Mouse (Mus musculus) lung, postnatal 0 days (tissue): ENCODE measurements around the gene Sumf1. TPM values are rescaled to one million over a fixed set of nuclear protein-coding genes. Genes with fewer than 3 reads are reported as not detected.

Source experiments
- ATAC-seq: fragments of 200-750 bp; cut with Nextera tagmentation; 2 replicates; pipeline ENCODE4 v1.8.0; 2017; ENCODE audit warnings: moderate library complexity
- DNase-seq: peaks from one replicate; pipeline ENCODE4 v3.0.0-alpha.2; 2016; ENCODE audit warnings: low spot score
- H3K27ac ChIP-seq: fragments of 300-500 bp; sonication (generic); 2 replicates; pipeline ENCODE4 v1.5.1; 2014; ENCODE audit warnings: antibody characterized with exemption, mild to moderate bottlenecking, low read length, mixed read lengths
- H3K27me3 ChIP-seq: fragments of 300-500 bp; sonication (generic); replicated peaks from 2 replicates; pipeline ENCODE4 v1.6.1; 2014; ENCODE audit warnings: low read length, mixed read lengths; ENCODE audit not compliant: insufficient read depth
- H3K36me3 ChIP-seq: fragments of 300-500 bp; sonication (generic); 2 replicates; pipeline ENCODE4 v1.6.1; 2014; ENCODE audit warnings: low read length, mixed read lengths; ENCODE audit not compliant: insufficient read depth
- H3K4me1 ChIP-seq: fragments of 300-500 bp; sonication (generic); 2 replicates; pipeline ENCODE4 v1.6.1; 2014; ENCODE audit warnings: antibody characterized with exemption, low read depth, low read length, mixed read lengths; ENCODE audit not compliant: insufficient read depth
- H3K4me2 ChIP-seq: fragments of 300-500 bp; sonication (generic); replicated peaks from 2 replicates; pipeline ENCODE4 v1.6.1; 2014; ENCODE audit warnings: low read depth, mild to moderate bottlenecking, low read length, moderate library complexity, mixed read lengths
- H3K4me3 ChIP-seq: fragments of 300-500 bp; sonication (generic); 2 replicates; pipeline ENCODE4 v1.5.1; 2014; ENCODE audit warnings: low read depth, low read length
- H3K9ac ChIP-seq: fragments of 300-500 bp; sonication (generic); replicated peaks from 2 replicates; pipeline ENCODE4 v1.6.1; 2014; ENCODE audit warnings: low read depth, mild to moderate bottlenecking
- H3K9me3 ChIP-seq: fragments of 300-500 bp; sonication (generic); 2 replicates; pipeline ENCODE4 v1.6.1; 2016; ENCODE audit warnings: low read length, mixed read lengths
- CTCF ChIP-seq: IDR thresholded peaks from 2 replicates; pipeline ENCODE4 v1.5.1; 2016; ENCODE audit warnings: antibody characterized with exemption, mild to moderate bottlenecking
- EP300 ChIP-seq: IDR thresholded peaks from 2 replicates; pipeline ENCODE4 v1.6.1; 2016; ENCODE audit warnings: antibody characterized with exemption, mild to moderate bottlenecking, control low read depth
- WGBS: fragments of 180-500 bp; shearing (Covaris S2); extraction: QIAGEN DNeasy Blood & Tissue Kit; methylation state at CpG from one replicate; pipeline ENCODE4 v1.1.7; 2014; 5-methylcytosine and 5-hydroxymethylcytosine counted together
- polyA plus RNA-seq: library from polyadenylated mRNA; unstranded; fragments of >200 nt; fragmentation: Nextera tagmentation; extraction: Ambion mirVana; gene quantifications from 2 replicates; pipeline ENCODE4 v1.2.1, GENCODE M21; 2015

Gene Sumf1
- polyA plus RNA-seq, 1 experiment from 2014 or later, result 33.4 TPM

DNA sequence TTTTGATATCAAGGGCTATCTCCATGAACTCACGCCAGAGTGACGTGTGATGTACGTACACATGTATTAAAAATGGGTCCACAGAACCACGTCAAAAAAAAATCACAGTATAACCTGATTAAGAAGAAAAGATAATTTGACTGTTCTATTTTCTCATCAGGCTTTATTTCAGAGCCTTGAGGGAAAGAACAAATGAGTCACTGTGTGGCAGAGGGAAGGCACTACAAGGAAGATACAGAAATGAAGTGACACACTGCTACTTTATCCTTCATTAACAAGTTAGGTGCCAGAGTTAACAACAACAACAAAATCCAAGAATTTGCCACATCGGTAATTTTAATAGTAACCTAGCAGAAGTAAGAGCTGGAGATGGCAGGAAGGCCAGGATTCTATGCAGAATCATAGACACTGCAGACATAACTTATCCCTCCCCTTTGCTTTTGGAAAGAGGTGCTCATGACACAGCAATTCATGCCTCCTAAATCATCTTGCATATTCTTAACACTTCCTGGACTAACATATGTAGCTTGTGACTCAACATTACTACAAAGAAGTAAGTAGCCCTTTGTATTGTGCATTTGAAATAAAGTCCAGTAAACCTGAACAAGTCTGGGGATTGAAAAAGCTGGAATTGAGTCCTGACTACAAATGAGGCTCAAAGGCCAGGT, 53.0 kb downstream of the Sumf1 start:
- WGBS, result 93% methylated on average over 5 of the region's 5 CpGs
- Histone ChIP-seq H3K4me3 (no peak overlapping the region), H3K27ac (no peak overlapping the region), H3K9me3 (no peaks in the 10 kb centered on the region), H3K4me1 (no peaks in the 10 kb centered on the region), H3K4me2 (no peak overlapping the region), H3K9ac (no peak overlapping the region), H3K27me3 (no peaks in the 10 kb centered on the region), H3K36me3 (no peaks in the 10 kb centered on the region)
- TF ChIP-seq CTCF (no peak), EP300 (no peak)
- no peak for ATAC-seq
- no peak for DNase-seq

DNA sequence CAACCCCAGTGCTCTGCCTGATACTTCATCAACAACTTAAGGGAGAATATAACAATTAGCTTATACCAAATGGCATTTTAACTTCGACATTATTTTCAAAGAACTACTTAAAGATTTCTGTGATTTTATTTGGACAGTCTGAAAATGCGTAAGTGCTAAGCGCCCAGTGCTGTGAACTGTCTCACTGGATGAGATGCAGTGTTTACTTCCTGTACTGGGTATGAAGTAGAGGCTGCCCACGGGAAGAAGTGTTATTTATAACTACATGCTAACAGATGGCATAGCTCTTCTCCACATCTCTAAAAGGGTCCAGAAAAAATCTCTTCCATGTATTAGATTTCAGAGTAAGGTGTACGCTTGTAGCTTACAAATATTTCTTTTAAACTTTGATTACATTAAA, 54.7 kb downstream of the Sumf1 start:
- no peaks in the 10 kb centered on the region for H3K9me3 ChIP-seq
- H3K9ac ChIP-seq, result no peak overlapping the region
- no peak overlapping the region for H3K4me2 ChIP-seq
- H3K36me3 ChIP-seq, result no peaks in the 10 kb centered on the region
- WGBS, result 71% methylated on average over 5 of the region's 5 CpGs
- no peak for ATAC-seq
- H3K4me1 ChIP-seq, result no peaks in the 10 kb centered on the region
- no peak for TF ChIP-seq EP300
- no peak for TF ChIP-seq CTCF
- H3K27me3 ChIP-seq, result no peaks in the 10 kb centered on the region
- no peak overlapping the region for H3K27ac ChIP-seq
- no peak for DNase-seq
- H3K4me3 ChIP-seq, result no peak overlapping the region

DNA sequence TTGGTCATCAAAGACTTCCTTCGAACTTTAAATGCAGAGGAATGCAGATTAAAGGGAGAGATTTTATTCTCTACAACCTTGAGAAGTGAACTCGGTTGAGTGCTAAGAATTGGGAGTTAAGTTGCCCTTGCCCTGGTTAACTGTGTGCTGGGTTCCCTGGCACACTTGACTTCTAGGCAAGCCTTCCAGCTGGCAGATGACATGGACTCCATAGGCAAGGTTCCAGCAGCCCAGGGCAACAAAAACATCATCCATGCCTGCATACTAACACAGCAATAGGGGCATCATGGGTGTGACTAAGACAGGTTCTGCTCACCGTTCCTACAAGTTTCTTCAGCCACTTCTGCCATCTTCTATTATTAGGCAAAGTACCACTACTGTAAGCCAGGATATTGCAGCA, 58.8 kb downstream of the Sumf1 start:
- H3K9ac ChIP-seq, result no peak overlapping the region
- no peak for DNase-seq
- no peak overlapping the region for H3K4me2 ChIP-seq
- TF ChIP-seq EP300, result no peak
- no peak for TF ChIP-seq CTCF
- no peak overlapping the region for H3K27ac ChIP-seq
- H3K4me1 ChIP-seq, result no peaks in the 10 kb centered on the region
- no peak for ATAC-seq
- no peaks in the 10 kb centered on the region for H3K27me3 ChIP-seq
- no peaks in the 10 kb centered on the region for H3K9me3 ChIP-seq
- WGBS, result 73% methylated on average over 3 of the region's 3 CpGs
- no peak overlapping the region for H3K4me3 ChIP-seq
- no peaks in the 10 kb centered on the region for H3K36me3 ChIP-seq

DNA sequence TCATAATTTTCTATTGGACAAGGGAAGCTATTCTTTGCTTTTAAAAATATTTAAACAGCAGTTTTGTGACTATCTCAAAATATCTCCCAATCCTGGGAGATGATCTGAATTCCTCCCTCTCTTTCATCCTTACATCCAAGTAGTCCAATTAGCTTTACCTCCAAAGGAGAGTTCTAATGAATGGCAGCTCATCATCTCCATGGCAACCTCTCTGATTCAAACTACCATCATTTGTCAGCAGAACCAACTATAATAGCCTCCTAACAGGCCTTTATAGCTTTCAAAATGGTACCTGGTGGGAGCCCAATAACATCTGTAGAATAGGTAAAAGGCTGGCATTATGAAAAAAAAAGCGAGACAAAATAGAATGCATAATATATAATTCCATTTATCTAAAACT, 59.9 kb downstream of the Sumf1 start:
- H3K4me1 ChIP-seq, result no peaks in the 10 kb centered on the region
- no peak overlapping the region for H3K27ac ChIP-seq
- DNase-seq, result no peak
- TF ChIP-seq CTCF (no peak), EP300 (no peak)
- H3K9me3 ChIP-seq, result no peaks in the 10 kb centered on the region
- H3K4me2 ChIP-seq, result no peak overlapping the region
- 86% methylated on average over 1 of the region's 1 CpGs for WGBS
- H3K9ac ChIP-seq, result no peak overlapping the region
- H3K36me3 ChIP-seq, result no peaks in the 10 kb centered on the region
- ATAC-seq, result no peak
- H3K27me3 ChIP-seq, result no peaks in the 10 kb centered on the region
- no peak overlapping the region for H3K4me3 ChIP-seq

DNA sequence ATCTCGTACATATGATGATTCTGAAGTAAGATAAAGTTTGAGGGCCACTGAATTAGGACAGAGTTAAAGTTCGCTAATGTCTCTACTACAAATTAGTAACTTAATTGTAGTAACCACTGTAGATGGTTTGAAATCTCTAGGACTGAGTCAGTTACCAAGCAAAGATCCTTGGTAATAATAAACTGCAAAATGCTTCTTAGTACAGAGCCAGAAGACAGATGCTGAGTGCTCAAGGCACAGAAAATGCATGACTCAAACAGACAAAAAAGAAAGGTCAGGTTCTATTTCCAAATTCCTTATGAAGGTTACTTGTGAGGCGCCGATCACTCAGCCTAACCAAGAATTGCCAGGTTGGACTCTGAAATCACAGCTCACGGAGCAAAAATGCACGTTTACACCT, 67.5 kb downstream of the Sumf1 start:
- no peak overlapping the region for H3K4me2 ChIP-seq
- ATAC-seq, result no peak
- no peaks in the 10 kb centered on the region for H3K36me3 ChIP-seq
- no peaks in the 10 kb centered on the region for H3K4me1 ChIP-seq
- no peak for DNase-seq
- no peak overlapping the region for H3K9ac ChIP-seq
- no peak overlapping the region for H3K4me3 ChIP-seq
- WGBS, result 89% methylated on average over 6 of the region's 6 CpGs
- TF ChIP-seq CTCF (no peak), EP300 (no peak)
- H3K27me3 ChIP-seq, result no peaks in the 10 kb centered on the region
- no peak overlapping the region for H3K27ac ChIP-seq
- H3K9me3 ChIP-seq, result no peaks in the 10 kb centered on the region

DNA sequence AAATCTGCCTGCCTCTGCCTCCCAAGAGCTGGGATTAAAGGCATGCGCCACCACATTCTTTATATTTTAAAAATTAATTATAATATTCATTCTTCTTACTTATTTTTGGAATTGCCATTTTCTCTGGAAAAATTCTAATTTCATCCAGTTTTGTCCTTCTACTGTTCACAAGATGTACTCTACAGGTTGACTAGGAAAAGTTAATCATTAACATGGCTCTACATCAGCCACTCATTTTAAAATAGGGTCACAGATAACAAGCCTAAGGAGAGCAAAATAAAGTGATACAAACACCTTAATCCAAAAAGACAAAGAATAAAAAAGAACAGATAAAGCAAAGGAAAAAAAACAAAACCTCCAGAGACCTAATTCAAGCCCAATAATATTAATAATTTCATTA, 70.4 kb downstream of the Sumf1 start:
- no peak overlapping the region for H3K4me2 ChIP-seq
- H3K9ac ChIP-seq, result no peak overlapping the region
- TF ChIP-seq CTCF (no peak), EP300 (no peak)
- H3K27ac ChIP-seq, result no peak overlapping the region
- ATAC-seq (no peak), DNase-seq (no peak)
- H3K4me3 ChIP-seq, result no peak overlapping the region
- H3K4me1 ChIP-seq, result no peaks in the 10 kb centered on the region
- no peaks in the 10 kb centered on the region for H3K9me3 ChIP-seq
- H3K27me3 ChIP-seq, result no peaks in the 10 kb centered on the region
- 92% methylated on average over 1 of the region's 1 CpGs for WGBS
- H3K36me3 ChIP-seq, result no peaks in the 10 kb centered on the region

DNA sequence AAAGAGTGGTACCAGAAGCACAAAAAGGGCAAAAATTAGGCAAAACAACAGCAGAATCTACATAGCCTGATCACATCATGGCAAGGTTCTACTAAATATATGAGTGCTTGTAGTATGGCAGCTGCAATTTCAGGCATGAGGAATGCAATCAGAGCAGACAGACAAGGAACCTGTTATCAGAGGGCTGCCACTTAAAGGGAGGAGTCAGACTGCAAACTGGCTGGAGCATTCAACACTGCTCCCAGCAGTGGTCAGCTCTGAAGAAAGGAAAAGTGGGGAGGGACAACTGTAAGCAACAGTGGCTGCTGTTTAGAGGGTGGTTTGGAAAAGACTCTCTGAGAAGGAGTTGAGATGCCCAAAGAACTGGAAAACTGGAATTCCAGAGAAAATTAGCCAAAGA, 73.7 kb downstream of the Sumf1 start:
- no peaks in the 10 kb centered on the region for H3K4me1 ChIP-seq
- no peak for TF ChIP-seq CTCF
- no peak for TF ChIP-seq EP300
- H3K9me3 ChIP-seq, result no peaks in the 10 kb centered on the region
- H3K4me2 ChIP-seq, result no peak overlapping the region
- no peaks in the 10 kb centered on the region for H3K27me3 ChIP-seq
- peak; percentile 40; the same call in 1 of the 2 replicates for ATAC-seq
- DNase-seq, result no peak
- H3K9ac ChIP-seq, result no peak overlapping the region
- no peaks in the 10 kb centered on the region for H3K36me3 ChIP-seq
- no peak overlapping the region for H3K4me3 ChIP-seq
- no peak overlapping the region for H3K27ac ChIP-seq
